Mouse (Mus musculus) lung, embryonic 16.5 days (tissue): ENCODE data around the gene Gm21117. TPM values are rescaled to one million over a fixed set of nuclear protein-coding genes. Genes with fewer than 3 reads are reported as not detected.
"Not testable (repeated sequence)": the region's sequence is repeated elsewhere in the genome, so short reads cannot be mapped to it uniquely, and the experiment has no call there.

Source experiments
- ATAC-seq: fragments of 200-750 bp; cut with Nextera tagmentation; 2 replicates; pipeline ENCODE4 v1.8.0; 2017; ENCODE audit warnings: low read depth, mild to moderate bottlenecking, moderate library complexity
- H3K27ac ChIP-seq: fragments of 300-500 bp; sonication (generic); 2 replicates; pipeline ENCODE4 v1.5.1; 2014; ENCODE audit warnings: mild to moderate bottlenecking, control low read depth, low read length
- H3K27me3 ChIP-seq: fragments of 300-500 bp; sonication (generic); 2 replicates; pipeline ENCODE4 v1.6.1; 2014; ENCODE audit warnings: low read depth, low read length, mixed read lengths; ENCODE audit not compliant: control insufficient read depth, insufficient read depth
- H3K36me3 ChIP-seq: fragments of 300-500 bp; sonication (generic); 2 replicates; pipeline ENCODE4 v1.6.1; 2014; ENCODE audit warnings: low read length; ENCODE audit not compliant: control insufficient read depth, insufficient read depth
- H3K4me1 ChIP-seq: fragments of 300-500 bp; sonication (generic); replicated peaks from 2 replicates; pipeline ENCODE4 v1.6.1; 2014; ENCODE audit warnings: low read length, mixed read lengths; ENCODE audit not compliant: control insufficient read depth, insufficient read depth
- H3K4me2 ChIP-seq: fragments of 300-500 bp; sonication (generic); 2 replicates; pipeline ENCODE4 v1.6.1; 2014; ENCODE audit warnings: low read depth, low read length, control low read depth
- H3K4me3 ChIP-seq: fragments of 300-500 bp; sonication (generic); 2 replicates; pipeline ENCODE4 v1.5.1; 2014; ENCODE audit warnings: mild to moderate bottlenecking, low read length, control low read depth
- H3K9ac ChIP-seq: fragments of 300-500 bp; sonication (generic); 2 replicates; pipeline ENCODE4 v1.6.1; 2014; ENCODE audit warnings: low read length, control low read depth
- H3K9me3 ChIP-seq: fragments of 300-500 bp; sonication (generic); 2 replicates; pipeline ENCODE4 v1.6.1; 2016; ENCODE audit warnings: low read length; ENCODE audit not compliant: control insufficient read depth
- WGBS: fragments of 180-500 bp; shearing (Covaris S2); extraction: QIAGEN DNeasy Blood & Tissue Kit; methylation state at CpG from one replicate; pipeline ENCODE4 v1.1.7; 2014; 5-methylcytosine and 5-hydroxymethylcytosine counted together
- polyA plus RNA-seq: library from polyadenylated mRNA; unstranded; fragments of >200 nt; fragmentation: Nextera tagmentation; extraction: Ambion mirVana; gene quantifications from 2 replicates; pipeline ENCODE4 v1.2.1, GENCODE M21; 2015

Gm21117 gene
- not detected in 2 replicates for polyA plus RNA-seq

- not testable (repeated sequence) for H3K9ac ChIP-seq
- no CpG with 5 or more reads among the region's 6 CpGs for WGBS
Measured at GRCm38 (mm10) chrY:51124920-51125319, at the start of gene Gm21117. Gm21117 (plus strand) TSS chrY:51125220.

More at GRCm38 (mm10) chrY:51124920-51125319, at the start of gene Gm21117:
- ATAC-seq, H3K27ac ChIP-seq, H3K4me3 ChIP-seq, H3K36me3 ChIP-seq, H3K9me3 ChIP-seq, H3K4me2 ChIP-seq, H3K27me3 ChIP-seq, H3K4me1 ChIP-seq: not testable (repeated sequence)
